Mouse (Mus musculus) heart, embryonic 10.5 days (tissue): ENCODE data around the gene Rftn1. TPM values are rescaled to one million over a fixed set of nuclear protein-coding genes. Genes with fewer than 3 reads are reported as not detected.

Experiments used
- DNase-seq: peaks from one replicate; pipeline ENCODE4 v3.0.0-alpha.2; 2017; ENCODE audit warnings: low spot score
- H3K27ac ChIP-seq: fragments of 300-500 bp; sonication (generic); 2 replicates; pipeline ENCODE4 v1.5.1; 2016; ENCODE audit warnings: mild to moderate bottlenecking
- H3K27me3 ChIP-seq: fragments of 300-500 bp; sonication (generic); 2 replicates; pipeline ENCODE4 v1.6.1; 2016; ENCODE audit warnings: mild to moderate bottlenecking; ENCODE audit not compliant: poor library complexity, insufficient read depth, severe bottlenecking
- H3K36me3 ChIP-seq: fragments of 300-500 bp; sonication (generic); 2 replicates; pipeline ENCODE4 v1.6.1; 2016; ENCODE audit warnings: mild to moderate bottlenecking, moderate library complexity
- H3K4me1 ChIP-seq: fragments of 300-500 bp; sonication (generic); 2 replicates; pipeline ENCODE4 v1.6.1; 2016; ENCODE audit warnings: mild to moderate bottlenecking
- H3K4me3 ChIP-seq: fragments of 300-500 bp; sonication (generic); 2 replicates; pipeline ENCODE4 v1.5.1; 2016; ENCODE audit warnings: mild to moderate bottlenecking, moderate library complexity
- H3K9me3 ChIP-seq: fragments of 300-500 bp; sonication (generic); 2 replicates; pipeline ENCODE4 v1.6.1; 2016; ENCODE audit warnings: mild to moderate bottlenecking, moderate library complexity
- WGBS: fragments of 180-500 bp; shearing (Covaris S2); methylation state at CpG from one replicate; pipeline ENCODE4 v1.1.7; 2016; 5-methylcytosine and 5-hydroxymethylcytosine counted together
- polyA plus RNA-seq: library from polyadenylated mRNA; unstranded; fragments of >200 nt; fragmentation: Nextera tagmentation; extraction: Ambion mirVana; gene quantifications from 2 replicates; pipeline ENCODE4 v1.2.1, GENCODE M21; 2016

The Rftn1 gene
- polyA plus RNA-seq, 1 experiment from 2014 or later = 9.2 TPM

DNA sequence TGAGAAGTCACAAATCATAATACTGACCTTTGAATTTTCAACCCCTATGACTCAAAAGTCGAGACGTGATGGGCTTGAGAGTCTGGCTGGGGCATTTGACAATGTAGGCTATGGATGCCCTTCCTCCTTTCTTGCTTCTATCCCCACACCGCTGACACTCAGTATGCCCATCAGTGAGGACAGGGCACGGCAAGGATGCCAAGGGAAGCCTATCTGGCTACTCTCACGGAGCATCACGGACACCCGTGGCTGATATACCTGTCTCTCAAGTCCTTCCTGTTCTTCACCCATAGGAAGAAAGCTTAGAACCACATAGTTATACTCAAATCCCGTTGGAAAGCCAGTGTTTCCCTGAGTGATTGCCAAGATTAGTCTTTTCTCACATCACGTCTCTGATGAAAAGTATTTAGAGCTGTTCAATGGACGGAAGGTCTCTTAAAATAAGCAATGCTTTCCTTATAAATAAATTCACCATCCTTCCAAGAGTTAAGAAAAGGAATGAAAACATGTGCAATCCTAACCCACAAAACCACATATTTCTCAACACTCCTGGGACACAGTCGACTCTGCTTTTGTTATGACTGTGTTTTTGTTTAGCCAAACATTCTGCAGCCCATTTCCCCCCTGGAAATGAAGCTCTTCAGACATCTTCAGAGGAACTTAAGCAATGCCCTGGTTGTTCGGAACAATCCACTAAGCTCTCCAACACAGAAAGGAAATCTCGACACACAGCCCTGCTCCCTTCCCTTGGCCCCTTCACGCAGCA lies 79.6 kb downstream of the Rftn1 start:
- H3K27me3 ChIP-seq = no peaks in the 10 kb centered on the region
- H3K36me3 ChIP-seq = no peaks in the 10 kb centered on the region
- 73% methylated on average over 14 of the region's 14 CpGs for WGBS
- no peaks in the 10 kb centered on the region for H3K4me1 ChIP-seq
- no peaks in the 10 kb centered on the region for H3K9me3 ChIP-seq
- no peak for DNase-seq
- no peak overlapping the region for H3K4me3 ChIP-seq
- H3K27ac ChIP-seq = no peak overlapping the region

DNA sequence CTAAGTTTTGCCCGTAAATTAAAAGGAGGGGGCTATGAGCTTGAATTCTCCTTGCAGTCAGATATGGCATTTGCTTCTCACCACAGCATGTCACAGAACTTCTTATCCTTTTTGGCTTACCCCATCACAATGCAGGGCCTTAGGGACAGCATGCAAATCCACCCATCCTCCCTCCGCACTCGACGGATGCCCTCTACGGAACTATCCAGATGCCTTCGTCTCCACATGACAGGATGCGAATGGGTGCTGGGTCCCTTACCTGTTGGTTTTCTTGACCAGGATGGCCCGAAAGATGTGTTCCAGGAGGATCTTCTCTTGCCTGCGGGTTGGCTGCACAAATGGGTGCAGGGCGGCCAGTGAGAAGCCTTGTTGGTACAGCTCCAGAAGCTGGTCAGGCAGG lies 83.7 kb downstream of the Rftn1 start:
- WGBS = 88% methylated on average over 10 of the region's 10 CpGs
- Histone ChIP-seq H3K4me3 (no peak overlapping the region), H3K9me3 (no peaks in the 10 kb centered on the region), H3K4me1 (no peaks in the 10 kb centered on the region), H3K36me3 (0 out of 2 replicates have a peak, but pooled peaks cover 6% of the 10 kb centered on the region), H3K27me3 (no peaks in the 10 kb centered on the region), H3K27ac (no peak overlapping the region)
- no peak for DNase-seq

DNA sequence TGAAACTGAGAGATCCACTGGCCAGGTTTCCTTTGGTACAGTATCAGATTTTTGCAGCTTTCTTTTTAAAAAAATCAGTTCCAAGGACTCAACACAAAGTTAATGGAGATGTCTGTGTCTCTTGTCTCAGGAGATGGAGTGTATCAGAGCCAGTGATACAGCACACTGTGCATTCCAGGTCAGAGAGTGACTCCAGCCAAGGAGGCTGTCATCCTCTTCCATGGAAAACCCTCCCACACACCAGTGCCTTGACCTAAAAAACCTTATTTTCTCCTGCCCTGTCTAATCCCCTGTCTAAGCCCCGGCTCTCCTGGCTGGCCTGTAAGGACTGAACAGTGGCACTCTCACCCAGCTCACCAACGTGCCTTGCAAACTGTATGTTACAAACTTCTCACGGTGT lies 86.3 kb downstream of the Rftn1 start:
- Histone ChIP-seq H3K27me3 (no peaks in the 10 kb centered on the region), H3K4me3 (no peak overlapping the region), H3K9me3 (no peaks in the 10 kb centered on the region), H3K4me1 (no peaks in the 10 kb centered on the region), H3K27ac (no peak overlapping the region), H3K36me3 (0 out of 2 replicates have a peak, but pooled peaks cover 6% of the 10 kb centered on the region)
- 78% methylated on average over 3 of the region's 3 CpGs for WGBS
- DNase-seq = no peak

DNA sequence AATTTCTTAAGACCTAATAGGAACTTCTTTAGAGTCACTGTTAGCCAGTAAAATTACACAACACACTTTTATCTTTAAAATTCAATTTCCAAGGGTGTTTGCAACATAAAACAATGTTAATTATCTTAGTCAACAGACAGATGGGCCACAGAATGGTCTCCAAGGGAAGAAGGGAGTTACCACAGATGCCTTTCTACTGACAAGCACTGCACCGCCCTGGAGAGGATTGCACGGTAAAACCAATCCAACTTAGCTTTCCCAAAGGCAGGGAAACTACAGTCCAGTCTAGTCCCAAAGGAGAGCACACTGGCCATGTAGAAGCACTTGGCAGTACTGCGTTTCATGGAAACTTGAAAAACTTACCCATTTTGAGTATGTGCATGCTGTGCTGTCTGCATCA lies 89.1 kb downstream of the Rftn1 start:
- no peak for DNase-seq
- H3K27me3 ChIP-seq = no peaks in the 10 kb centered on the region
- H3K4me1 ChIP-seq = no peaks in the 10 kb centered on the region
- H3K36me3 ChIP-seq = 0 out of 2 replicates have a peak, but pooled peaks cover 6% of the 10 kb centered on the region
- 87% methylated on average over 3 of the region's 3 CpGs for WGBS
- no peak overlapping the region for H3K27ac ChIP-seq
- no peak overlapping the region for H3K4me3 ChIP-seq
- H3K9me3 ChIP-seq = no peaks in the 10 kb centered on the region

DNA sequence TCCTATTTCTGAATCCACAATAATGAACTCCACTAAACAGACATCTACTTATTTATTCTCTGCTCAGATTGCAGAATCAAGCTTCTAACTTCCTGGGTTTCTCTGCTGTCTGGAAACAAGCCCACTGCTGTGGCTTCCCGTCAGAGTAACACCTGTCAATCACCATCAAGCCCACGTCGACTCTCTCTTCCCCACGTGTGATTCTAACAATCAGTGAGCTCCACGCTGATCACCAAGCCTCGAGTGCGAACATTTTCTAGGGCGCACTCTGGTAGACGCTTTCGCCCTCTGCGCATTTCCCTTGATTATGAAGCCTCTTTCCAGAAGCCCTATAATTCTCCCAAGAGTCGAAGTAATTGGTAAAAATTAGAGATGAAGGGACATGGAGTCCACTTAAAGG lies 90.4 kb downstream of the Rftn1 start:
- Histone ChIP-seq H3K4me1 (no peaks in the 10 kb centered on the region), H3K36me3 (no peaks in the 10 kb centered on the region), H3K9me3 (no peaks in the 10 kb centered on the region), H3K4me3 (no peak overlapping the region), H3K27me3 (no peaks in the 10 kb centered on the region), H3K27ac (no peak overlapping the region)
- WGBS = 50% methylated on average over 12 of the region's 12 CpGs
- DNase-seq = no peak

DNA sequence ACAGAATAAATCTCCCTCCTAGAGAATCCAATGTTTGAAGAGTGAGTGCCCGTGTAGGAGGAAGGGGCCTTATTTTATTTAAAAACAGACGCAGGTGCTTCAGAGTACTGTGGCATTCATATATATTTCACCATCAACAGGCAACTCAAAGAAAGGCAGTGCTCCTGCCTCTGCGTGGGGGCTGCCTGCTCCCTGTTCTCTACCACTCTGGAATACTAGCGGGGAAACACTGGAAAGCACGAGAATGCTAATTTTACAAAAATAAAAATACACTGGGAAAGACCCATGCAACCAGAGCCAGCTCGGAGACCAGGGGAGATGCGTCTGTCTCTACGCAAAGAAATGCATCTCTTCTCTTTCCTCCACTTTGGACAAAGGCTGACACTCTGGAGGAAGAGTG lies 91.1 kb downstream of the Rftn1 start:
- DNase-seq = no peak
- no peaks in the 10 kb centered on the region for H3K4me1 ChIP-seq
- no peaks in the 10 kb centered on the region for H3K27me3 ChIP-seq
- no peak overlapping the region for H3K4me3 ChIP-seq
- no peaks in the 10 kb centered on the region for H3K9me3 ChIP-seq
- H3K27ac ChIP-seq = no peak overlapping the region
- 52% methylated on average over 8 of the region's 8 CpGs for WGBS
- no peaks in the 10 kb centered on the region for H3K36me3 ChIP-seq

DNA sequence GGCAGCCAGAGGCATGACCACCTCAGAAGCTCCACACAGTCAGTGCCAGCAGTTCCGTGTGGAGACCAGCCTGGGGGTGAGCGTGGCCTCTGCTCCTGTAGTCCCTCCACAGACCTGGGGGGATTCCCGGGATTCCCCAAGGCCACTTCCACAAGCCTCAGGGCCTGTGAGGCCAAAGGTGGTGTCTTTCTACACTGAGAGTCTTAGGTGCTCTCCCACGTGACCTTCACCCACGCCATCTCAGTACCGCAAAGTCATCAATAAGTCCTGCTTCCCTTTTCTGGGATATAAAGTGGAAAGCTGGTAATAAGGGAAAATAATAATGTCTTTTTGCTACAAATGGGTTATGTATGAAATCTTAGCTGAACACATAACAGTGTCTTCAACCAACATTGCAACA lies 92.2 kb downstream of the Rftn1 start:
- 80% methylated on average over 6 of the region's 6 CpGs for WGBS

DNA sequence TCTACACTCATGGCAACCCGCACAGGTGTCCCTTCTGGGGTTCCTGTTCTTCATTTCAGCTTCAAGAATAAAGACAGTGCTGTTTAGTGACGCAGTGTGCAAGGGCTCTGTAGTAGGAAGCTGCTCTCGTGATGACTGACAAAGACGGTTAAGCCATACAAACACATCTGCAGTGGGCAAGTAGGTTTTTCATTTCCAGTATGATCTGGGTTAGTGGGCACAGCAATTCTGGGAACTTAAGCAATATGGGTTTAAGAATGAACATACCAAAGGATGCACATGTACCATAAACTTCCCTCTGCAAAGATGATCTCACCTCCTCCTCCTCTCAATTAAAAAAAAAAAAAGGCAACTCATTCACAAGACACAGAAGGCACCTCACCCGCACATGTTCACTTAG lies 92.6 kb downstream of the Rftn1 start:
- 86% methylated on average over 5 of the region's 5 CpGs for WGBS
- no peak overlapping the region for H3K27ac ChIP-seq
- no peak overlapping the region for H3K4me3 ChIP-seq
- H3K9me3 ChIP-seq = no peaks in the 10 kb centered on the region
- no peaks in the 10 kb centered on the region for H3K4me1 ChIP-seq
- DNase-seq = no peak
- no peaks in the 10 kb centered on the region for H3K36me3 ChIP-seq
- no peaks in the 10 kb centered on the region for H3K27me3 ChIP-seq

More for the DNA sequence above, 92.2 kb downstream of the Rftn1 start:
- Histone ChIP-seq H3K27ac (peak overlapping the region; percentile 16; the same call in 1 of the 2 replicates), H3K36me3 (no peaks in the 10 kb centered on the region), H3K4me1 (no peaks in the 10 kb centered on the region), H3K4me3 (no peak overlapping the region), H3K9me3 (no peaks in the 10 kb centered on the region), H3K27me3 (no peaks in the 10 kb centered on the region)
- DNase-seq = no peak

DNA sequence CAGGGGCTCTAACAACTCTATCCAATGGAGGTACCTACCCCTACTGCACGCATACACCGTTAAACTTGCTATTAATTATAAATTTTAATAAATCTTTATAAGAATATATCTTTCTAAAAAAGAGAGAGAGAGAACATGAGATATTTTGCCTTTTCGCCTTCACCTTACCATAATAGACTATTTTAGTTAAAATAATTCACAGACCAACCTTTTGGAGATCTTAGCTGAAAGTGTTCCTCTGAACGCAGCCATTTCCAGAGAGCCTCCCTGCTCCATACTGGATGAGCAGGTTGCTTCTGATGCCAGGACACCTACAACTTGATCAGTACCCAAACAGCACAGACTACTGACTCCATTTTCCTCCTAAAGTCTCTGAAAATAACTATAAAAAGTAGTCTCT lies 94.2 kb downstream of the Rftn1 start:
- Histone ChIP-seq H3K27me3 (no peaks in the 10 kb centered on the region), H3K36me3 (no peaks in the 10 kb centered on the region), H3K4me3 (no peak overlapping the region), H3K9me3 (no peaks in the 10 kb centered on the region), H3K4me1 (no peaks in the 10 kb centered on the region; the same call in 1 of the 2 replicates), H3K27ac (no peak overlapping the region)
- 88% methylated on average over 4 of the region's 4 CpGs for WGBS
- DNase-seq = no peak

DNA sequence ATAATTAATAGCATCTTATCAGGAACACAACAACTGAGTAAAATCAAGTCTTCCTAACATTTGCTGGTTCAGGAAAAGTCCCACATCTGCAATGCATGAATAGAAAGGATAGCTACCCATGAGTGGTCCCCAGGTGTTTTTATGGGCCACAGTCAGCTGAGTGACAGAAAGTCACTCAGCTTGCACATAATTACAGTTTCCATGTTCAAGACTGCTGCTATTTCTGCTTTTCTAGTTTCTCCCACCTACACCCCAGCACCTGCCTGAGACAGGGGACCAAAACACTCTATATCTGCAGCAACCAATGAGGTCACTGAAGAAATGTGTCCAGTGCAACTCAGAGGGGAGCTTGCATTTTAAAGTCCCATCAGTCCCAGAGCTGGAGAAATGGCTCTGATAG lies 95.9 kb downstream of the Rftn1 start:
- H3K27me3 ChIP-seq = no peaks in the 10 kb centered on the region
- no peaks in the 10 kb centered on the region for H3K36me3 ChIP-seq
- no peak overlapping the region for H3K27ac ChIP-seq
- H3K4me3 ChIP-seq = no peak overlapping the region
- H3K4me1 ChIP-seq = no peaks in the 10 kb centered on the region; the same call in 1 of the 2 replicates
- no peaks in the 10 kb centered on the region for H3K9me3 ChIP-seq
- DNase-seq = no peak

DNA sequence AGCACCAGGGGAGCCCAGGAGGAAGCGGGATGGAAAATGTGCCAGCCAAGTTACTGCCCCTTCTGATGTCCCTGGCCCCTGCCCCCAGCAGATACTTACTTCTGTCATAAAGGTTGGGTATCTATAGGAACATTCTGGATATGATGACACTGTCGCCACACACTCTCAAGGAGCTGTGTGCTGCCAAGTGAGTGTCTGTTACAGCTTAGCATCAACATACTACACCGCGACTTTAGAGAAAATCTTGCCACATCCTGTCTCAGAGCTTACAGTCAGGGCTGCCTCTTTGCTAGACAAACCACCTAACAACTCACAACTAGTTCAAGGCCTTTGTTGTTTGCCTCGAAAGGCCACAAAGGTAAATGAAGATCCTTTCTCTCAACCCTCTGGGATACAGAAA lies 96.4 kb downstream of the Rftn1 start:
- no peak for DNase-seq
- 77% methylated on average over 5 of the region's 5 CpGs for WGBS
- H3K4me3 ChIP-seq = no peak overlapping the region
- H3K27ac ChIP-seq = no peak overlapping the region
- H3K27me3 ChIP-seq = no peaks in the 10 kb centered on the region
- no peaks in the 10 kb centered on the region for H3K36me3 ChIP-seq
- no peaks in the 10 kb centered on the region; the same call in 1 of the 2 replicates for H3K4me1 ChIP-seq
- H3K9me3 ChIP-seq = no peaks in the 10 kb centered on the region

DNA sequence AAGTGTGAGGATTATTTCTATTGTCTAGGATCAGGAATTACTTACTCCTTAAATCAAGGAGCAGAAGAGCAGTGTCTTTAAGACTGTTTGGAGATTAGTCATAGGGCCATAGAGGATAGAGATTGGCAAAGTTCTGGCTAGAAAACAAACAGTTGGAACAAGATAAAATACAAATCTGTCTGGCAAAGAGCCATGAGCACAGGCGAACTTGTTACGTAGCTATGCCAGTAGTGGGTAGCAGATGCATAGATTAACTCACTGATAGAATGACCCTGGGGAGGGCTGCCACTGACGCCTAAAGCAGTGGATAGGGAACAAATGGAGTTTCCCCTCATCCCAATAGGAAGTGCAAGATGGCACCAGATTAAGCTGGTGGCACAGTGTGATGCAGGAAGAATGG lies 97.1 kb downstream of the Rftn1 start:
- WGBS = 48% methylated on average over 3 of the region's 3 CpGs

DNA sequence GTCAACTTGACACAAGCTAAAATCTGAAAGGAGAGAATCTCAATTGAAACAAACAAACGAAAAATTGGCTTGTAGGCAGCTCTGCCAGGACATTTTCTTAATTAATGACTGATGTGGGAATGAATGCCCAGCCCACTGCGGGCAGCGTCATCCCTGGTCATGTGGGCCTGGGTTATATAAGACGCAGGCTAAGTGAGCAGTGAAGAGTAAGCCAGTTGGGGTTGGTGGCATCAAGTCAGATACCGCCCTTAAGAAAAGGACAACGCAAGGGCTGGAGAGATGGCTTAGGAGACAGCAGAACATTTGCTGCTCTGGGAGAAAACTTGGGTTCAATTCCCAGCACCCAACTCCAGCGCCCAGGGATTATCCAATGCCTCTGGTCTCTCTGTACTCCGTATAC lies 97.6 kb downstream of the Rftn1 start:
- Histone ChIP-seq H3K27ac (no peak overlapping the region), H3K27me3 (no peaks in the 10 kb centered on the region), H3K36me3 (no peaks in the 10 kb centered on the region), H3K4me3 (no peak overlapping the region), H3K9me3 (no peaks in the 10 kb centered on the region), H3K4me1 (no peaks in the 10 kb centered on the region; the same call in 1 of the 2 replicates)
- DNase-seq = no peak
- WGBS = 82% methylated on average over 8 of the region's 8 CpGs

More for the DNA sequence above, 97.1 kb downstream of the Rftn1 start:
- Histone ChIP-seq H3K27me3 (no peaks in the 10 kb centered on the region), H3K36me3 (no peaks in the 10 kb centered on the region), H3K9me3 (no peaks in the 10 kb centered on the region), H3K4me1 (no peaks in the 10 kb centered on the region; the same call in 1 of the 2 replicates), H3K27ac (no peak overlapping the region), H3K4me3 (no peak overlapping the region)
- no peak for DNase-seq

DNA sequence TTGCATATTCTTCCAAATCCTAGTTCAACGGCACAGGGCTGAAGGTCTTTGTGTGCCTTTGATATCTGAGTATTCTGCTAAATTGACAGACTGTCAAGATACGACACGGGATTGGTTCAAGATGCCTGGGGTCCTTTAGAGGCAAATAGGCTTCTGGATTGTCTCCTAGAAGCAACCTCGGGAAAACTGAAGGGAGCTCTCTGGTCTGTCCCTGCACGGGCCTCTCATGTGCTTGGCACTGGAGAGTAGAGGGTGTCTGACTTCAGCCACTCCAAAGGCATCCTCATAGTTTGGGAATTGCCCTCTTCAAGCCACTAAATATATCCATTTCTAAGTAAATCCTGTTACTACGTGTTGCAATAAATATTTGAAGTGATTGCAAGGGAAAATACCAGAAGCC lies 98.6 kb downstream of the Rftn1 start:
- WGBS = 35% methylated on average over 6 of the region's 6 CpGs
- DNase-seq = no peak
- no peaks in the 10 kb centered on the region for H3K9me3 ChIP-seq

More for the DNA sequence above, 98.6 kb downstream of the Rftn1 start:
- no peaks in the 10 kb centered on the region; the same call in 1 of the 2 replicates for H3K4me1 ChIP-seq
- H3K4me3 ChIP-seq = no peak overlapping the region
- no peaks in the 10 kb centered on the region for H3K36me3 ChIP-seq
- no peak overlapping the region for H3K27ac ChIP-seq
- no peaks in the 10 kb centered on the region for H3K27me3 ChIP-seq
